Mouse (Mus musculus): ENCODE data around the gene Pdzd8.

Pdzd8 gene

DNA sequence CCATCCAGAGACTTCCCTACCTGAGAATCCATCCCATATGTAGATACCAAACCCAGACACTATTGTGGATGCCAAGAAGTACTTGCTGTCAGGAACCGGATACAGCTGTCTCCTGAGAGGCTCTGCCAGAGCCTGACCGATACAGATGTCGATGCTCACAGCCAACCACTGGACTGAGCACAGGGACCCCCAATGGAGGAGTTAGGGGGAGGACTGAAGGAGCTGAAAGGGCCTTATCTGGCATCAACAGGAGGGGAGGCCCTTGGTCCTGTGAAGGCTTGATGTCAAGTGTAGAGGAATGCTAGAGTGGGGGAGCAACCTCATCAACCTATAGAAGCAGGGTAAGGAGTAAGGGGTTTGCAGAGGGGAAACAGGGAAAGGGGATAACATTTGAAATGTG lies 7.2 kb upstream of the Pdzd8 start:
- no peak for DNase-seq

DNA sequence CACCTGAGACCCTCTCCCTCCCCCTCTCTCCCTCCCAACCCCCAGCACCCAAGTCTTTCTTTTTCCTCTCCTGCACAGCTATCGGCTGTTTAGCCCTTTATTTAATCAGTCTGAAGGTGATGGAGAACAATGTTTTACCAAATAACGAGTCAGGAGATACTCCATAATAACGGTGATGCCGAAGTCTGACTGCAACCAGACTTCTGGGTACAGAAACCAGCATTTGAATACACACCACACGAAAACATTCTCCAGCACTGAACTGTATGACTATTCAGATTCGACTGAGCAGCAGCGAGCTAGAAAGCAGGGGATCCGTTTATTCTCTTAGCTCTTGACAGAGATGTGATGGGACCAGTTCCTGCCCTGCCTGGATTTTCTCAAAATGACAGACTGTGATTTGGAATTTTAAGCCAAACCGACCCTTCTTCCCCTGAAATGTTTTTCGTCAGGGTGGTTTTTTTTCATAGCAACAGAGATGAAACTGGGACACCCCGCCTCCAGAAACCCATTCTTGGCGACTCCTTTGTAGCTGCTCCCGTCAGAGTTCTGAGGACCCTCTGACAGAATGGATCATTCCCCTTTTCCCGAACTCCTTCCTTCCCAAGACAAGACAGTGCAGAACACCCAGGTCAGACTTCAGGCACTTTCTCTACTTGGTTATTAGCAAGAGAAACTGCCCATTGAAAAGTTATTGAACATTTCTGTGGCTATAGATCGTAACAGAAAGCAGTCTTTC lies 5.7 kb upstream of the Pdzd8 start:
- no peak for DNase-seq

DNA sequence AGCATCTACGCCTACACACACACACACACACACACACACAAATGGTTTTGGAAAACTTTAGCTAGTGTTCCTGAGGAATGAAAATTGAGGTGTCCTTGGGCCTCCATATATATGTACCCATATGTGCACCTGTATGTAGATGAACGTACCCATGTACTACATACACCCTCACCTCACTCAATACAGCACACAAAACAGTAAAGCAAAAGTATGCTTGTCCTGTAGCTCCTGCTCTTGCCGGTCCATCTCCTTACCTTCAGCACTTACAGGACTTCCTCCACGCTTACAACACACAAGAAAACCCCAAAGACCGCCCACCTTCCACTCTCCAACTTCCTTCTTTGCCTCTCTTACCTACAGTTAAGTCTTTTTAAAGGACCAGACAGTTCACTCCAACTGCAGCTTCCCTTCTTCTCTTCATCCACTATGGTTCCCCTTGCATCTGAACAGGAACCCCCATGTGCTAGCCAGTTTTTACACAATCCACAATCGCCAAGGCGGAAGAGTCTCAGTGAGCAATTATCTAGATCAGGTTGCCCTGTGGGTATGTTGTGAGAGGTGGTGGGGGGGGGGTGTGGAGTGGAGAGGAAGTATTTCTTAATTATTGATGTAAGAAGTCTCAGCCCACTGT lies 4.8 kb upstream of the Pdzd8 start:
- no peak for DNase-seq

DNA sequence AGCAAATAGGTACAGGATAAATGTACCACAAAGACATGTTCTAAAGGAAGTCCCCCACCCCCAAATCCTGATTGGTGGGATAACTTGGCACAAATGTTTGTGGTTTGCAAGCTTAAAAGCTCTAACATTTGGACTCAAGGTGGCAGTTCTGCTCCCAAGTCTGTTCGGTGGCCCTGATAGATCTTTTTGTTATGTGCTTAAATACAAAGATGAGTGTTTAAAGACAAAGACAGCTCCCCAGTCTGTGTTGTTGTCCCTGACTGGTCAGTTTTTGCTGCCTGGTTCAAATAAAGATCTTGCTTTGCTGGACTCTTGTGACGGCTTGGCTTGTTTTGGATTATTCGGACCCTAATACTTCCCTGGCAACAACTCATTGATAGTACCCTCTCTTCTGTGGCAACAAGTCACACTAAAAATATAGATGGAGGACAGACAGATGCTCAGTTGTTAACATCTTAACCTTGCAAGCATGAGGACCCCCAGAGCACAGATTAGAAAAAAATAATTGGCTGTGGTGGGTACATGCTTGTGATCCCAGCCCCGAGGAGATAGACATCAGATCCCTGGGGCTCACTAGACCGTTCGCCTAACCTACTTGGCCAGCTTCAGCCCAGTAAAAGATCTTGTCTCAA lies 3.9 kb upstream of the Pdzd8 start:
- DNase-seq, result no peak

DNA sequence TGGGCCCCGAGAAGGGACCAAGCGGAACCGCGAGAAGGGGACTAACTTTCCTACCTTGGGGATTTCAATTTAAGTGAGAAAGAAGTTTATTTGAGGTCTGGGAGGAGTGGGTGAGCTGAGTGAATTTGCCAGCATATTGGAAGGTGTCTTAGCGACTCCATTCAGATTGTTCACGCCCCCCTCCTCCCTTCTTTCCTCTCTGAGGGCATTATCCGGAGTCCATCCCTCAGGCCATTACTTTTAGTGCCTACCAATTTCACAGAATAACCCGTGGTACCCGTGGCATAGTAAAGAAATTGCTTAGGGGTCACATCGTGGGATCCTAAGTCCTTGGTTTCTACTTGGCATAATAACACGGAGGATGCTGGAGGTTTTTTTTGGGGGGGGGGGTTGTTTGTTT lies 745 bp upstream of the Pdzd8 start:
- DNase-seq, result no peak

DNA sequence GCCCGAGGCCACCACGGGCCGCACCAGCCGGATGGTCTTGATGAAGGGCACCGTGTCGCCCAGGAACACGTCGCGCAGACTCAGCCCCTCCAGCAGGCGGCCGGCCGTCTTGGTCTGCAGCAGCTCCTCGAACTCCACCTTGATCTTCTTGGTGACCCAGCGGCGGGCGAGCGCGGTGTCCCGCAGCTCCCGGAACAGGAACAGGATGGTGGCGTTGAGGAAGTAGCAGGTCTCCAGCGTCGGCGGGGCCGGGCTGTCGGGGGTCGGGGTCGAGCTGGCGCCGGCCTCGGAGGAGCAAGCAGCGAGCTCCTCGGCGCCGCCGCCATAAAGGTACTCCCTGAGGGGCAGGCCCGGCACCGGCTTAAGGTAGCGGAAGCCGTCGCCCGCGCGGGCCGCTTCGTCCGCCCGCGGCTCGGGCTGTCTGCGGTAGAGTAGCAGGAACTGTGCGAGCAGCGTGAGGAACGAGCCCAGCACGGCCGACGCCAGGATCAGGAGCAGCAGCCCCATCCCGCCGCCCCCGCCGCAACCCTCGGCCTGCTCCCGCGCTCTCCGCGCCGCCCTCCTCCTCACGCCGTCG lies 411 bp downstream of the Pdzd8 start:
- DNase-seq, result peak; percentile 27 to 40

DNA sequence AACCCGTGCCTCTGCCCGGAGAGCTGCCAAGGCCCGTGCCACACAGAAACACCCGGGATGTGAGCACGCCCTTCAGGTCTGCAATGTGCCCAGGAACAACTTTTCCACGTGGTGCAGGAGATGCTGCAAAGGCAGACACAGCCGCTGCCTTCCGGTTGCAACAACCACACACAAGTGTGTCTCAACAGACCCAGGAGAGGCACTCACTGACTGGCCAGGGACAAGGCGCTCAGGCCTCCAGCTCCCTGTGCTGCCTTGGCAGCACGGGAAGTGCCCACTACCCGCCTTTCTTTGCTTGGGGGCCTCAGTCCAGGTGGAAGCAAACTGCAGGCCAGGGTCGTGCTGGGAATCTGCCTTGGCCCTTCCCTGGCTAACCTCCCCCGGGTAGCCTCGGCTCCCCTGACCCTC lies 1.3 kb downstream of the Pdzd8 start:
- DNase-seq, result peak in 1 of 2 experiments; percentile 17

DNA sequence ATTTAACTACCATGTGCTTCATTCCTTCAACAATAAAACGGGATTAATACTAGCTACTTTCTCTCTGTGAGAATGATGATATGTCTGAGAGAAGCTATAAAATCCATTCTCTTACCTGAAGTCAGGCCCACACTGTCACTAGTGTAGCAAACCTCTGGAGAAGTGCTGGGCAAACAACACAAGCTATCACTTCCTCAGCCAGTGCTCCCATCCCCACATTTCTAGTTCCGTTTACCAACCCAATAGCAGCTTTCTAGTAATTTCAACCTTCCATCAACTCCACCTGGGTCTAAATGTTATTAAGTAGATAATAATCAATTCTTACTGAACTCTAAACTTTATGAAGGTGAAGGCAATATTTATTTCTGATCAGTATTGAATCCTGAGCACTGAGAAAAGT lies 2.6 kb downstream of the Pdzd8 start:
- DNase-seq, result no peak

DNA sequence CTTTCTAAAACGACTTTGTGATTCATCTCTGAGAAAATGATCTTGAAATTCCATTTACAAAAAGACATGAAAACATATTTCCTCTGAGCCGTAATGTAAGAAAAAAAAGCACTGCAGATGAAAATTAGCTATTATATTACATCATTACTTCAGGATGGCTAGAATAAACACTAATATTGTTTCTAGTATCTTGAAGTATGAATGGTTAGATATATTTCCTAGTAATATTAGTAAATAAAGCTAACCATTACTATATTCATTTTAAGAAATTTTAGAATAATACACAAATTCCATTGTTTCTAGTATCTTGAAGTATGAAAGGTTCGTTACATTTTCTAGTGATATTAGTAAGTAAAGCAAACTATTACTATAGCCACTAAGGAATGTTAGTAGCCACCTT lies 5.7 kb downstream of the Pdzd8 start:
- DNase-seq, result no peak

DNA sequence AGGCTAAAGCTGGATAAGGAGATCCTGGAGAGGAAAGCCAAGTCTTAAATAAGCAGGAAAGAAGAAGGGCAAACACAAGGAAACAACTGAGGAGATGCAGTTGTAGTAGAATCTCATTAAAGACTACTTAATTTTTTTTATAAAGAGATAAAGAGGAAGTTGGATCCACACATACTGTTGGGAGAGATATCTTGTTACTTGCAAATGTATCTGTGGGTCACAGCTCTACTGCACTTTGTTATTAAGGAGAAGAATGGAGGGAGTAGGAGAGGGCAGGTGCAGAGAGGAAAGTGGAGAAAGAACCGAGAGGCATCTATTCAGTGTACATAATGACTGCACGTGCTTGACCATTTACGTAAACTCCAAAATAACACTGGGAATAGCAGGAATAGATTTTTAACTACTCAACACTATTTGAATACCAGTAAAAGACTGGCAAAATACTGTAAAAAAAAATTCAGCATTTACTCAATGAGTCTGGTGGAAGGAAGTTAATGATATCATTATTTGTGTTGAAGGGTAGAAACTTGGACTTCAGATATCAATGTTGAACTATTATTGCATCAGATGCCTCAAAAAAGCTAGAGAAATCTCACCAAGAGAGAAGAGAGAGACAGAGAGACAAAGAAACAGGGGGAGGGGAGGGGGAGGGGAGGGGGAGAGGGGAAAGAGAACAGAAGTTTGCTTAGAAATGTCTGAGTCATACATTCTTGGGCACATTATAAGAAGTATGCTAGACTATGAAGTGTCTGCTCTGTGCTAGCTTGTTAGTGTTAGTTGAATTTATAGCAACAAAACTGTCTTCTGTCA lies 7.5 kb downstream of the Pdzd8 start:
- no peak for DNase-seq

DNA sequence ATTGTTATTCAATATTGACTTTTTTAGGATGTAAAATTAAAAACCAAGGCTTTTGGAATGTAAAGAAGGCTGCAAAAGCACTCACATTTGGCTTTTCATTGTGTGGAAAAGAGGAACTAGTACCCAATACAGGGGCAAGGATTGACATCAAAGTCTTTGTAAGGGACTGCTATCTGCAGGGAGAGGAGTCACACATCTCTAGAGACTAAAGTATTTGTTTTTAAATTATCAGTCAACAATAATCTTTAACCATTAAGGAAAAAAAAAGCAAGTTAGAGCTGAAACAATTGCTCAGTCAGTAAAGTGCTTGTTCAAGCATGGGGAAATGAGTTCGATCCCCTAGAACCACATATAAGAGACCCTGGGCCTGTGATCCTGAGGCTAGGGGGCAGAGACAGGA lies 8.9 kb downstream of the Pdzd8 start:
- no peak for DNase-seq

DNA sequence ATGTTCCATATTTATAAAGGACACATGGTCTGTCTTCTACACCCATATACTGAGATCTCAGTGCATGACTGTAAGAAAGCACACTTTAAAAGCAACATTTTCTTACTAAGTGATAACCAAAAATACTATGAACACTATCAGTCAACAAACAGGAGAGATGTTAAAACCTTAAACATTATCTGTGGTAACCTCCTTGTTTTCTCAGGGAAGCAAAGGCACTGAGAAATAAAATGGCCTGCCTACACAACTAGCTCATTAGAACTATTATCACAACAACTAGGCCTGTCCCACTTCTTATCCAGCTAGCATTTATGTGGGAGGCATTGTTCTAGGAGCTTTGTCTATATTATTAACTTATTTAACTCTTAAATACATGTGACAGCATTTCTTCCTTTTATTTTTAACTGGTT lies 14.8 kb downstream of the Pdzd8 start:
- DNase-seq, result no peak

DNA sequence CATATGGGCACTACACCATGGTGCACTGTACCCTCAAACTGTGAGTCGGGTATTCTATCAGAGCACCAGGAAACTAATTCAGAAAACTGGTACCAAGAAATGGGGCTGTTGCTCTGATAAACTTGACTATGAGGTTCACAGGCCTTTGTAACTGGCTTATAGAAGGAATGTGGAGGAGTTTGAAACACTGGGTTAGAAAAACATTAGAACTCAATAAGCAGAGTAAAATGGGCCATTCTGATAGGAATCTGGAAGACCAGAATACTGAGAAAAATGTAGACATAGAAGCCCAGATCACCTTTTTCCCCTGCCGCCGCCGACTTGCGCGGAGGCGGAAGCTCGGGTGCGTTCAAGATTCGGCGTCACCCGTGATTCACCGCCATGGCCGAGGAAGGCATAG lies 23.6 kb downstream of the Pdzd8 start, which contains the start of gene Rps12-ps3:
Gene Rps12-ps3 (plus strand): TSS at position 301 of the 400 bp plus-strand sequence.
- no peak for DNase-seq

DNA sequence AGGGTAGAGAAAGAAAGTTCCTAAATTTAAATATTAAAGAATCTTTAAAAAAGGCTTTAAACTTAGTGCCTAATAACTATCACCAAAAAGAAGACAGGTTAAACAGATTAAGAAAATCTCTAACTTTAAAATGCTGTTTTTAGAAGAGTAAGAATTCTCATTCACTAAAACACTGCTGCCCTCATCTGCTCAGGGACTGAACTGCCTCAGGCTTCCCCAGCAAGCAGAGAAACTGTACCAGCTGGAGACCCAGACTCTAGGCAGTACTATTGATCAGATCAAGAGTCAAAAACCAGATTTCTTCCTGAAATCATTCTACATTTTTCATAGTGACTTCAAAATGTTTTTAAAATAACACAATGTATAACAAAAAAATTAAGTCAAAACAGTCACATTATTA lies 29.0 kb downstream of the Pdzd8 start:
- no peak for DNase-seq

DNA sequence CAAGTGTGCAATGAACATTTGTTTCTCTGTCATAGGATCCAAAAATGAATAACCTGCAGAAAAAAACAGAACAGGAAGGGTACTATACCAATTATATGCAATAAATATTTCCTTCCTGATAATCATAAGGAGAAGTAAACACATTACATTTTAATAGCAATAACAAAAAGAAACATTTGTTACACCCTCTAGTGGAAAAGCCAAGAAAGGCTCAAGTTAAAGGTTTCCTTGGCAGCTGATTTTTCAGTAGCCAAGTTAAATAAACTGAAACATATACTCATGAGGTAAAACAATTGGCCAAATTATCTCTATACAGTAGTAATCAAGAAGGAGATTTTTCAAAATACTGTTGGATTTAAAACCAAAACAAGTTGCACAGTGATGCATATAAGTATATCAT lies 30.3 kb downstream of the Pdzd8 start:
- no peak for DNase-seq

DNA sequence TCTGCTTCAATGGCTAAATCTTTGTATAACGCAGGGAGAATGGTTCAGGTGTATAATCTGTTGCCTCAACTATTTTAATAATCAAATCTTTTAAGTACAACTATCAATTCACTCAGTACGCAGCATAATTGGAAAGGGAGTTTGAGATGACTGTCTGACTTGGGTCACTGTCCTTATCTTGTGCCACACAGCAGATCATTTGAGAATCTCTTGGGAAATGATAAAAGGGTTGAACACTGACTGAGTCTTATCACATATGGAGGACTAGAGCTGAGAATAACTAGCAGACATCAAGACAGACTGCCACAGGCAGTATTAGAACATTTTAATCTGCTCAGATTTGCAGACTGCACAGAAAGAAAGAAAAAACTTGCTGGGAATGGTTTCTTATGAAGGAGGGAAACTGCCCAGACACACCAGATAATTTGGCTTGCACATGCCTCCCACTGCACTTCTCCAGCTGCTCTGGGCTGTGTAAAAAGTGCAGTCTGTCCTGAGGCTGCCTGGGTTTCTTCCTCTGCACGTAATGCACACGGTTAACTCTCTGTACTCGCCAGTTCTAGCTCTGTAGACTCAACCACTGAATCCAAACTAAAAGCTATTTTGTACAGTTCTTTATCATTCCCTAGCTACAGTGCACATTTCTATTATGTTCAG lies 53.3 kb downstream of the Pdzd8 start:
- no peak for DNase-seq

DNA sequence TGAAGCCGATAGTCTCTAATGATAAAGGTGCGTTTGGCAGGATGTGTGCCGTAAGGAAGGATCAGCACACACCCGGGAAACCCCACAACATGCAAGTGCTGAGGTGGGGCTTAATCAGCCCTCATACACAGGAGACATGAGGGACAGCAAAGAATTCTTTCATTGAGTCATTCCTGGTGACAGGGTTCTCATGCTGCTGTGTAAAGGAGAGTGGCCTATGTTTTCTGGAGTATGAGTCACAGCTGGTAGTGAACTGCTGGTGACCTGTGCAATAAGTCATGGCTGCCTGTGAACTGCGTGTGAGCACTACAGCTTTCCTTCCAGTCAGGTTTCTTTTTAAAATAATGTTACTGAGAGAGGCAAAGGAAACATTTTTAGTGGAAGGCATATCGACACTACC lies 55.8 kb downstream of the Pdzd8 start:
- no peak for DNase-seq

DNA sequence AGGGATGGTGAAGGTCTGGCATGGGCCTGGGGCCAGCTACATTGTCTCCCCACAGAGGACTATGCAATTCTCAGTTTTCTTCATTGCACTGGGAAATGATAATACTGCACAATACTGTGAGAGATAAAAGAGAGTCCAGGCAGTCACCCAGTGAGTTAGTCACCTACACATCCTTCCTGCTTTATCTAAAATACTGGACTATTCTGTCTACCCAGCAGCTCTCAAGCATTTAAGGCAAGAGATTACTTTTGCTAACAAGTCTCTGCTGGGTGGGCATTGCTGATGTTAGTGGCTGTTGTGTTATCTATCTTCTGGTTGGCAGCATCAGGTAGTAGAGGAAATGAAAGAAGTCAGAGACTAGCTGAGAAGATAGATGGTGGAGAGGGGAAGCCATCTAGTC lies 56.5 kb downstream of the Pdzd8 start:
- DNase-seq, result no peak

DNA sequence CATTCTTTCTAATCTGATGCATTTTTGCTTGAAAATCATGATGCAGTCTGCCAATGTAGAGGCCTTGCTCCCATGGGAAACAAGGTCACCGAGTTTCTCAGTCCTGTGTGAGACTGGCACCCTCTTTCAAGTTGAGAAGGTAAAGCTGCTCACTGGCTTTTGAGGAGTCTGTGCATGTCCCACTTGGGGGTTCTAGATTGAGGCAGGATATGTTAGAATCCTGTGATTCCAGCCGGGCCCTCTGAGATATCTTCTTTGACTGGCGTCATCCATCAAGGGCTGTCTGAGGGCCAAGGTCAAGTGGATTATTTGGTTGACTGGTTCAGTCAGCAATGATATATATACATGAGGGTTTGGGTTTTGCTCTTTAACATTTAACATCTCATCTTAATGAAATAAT lies 63.6 kb downstream of the Pdzd8 start:
- DNase-seq, result no peak

DNA sequence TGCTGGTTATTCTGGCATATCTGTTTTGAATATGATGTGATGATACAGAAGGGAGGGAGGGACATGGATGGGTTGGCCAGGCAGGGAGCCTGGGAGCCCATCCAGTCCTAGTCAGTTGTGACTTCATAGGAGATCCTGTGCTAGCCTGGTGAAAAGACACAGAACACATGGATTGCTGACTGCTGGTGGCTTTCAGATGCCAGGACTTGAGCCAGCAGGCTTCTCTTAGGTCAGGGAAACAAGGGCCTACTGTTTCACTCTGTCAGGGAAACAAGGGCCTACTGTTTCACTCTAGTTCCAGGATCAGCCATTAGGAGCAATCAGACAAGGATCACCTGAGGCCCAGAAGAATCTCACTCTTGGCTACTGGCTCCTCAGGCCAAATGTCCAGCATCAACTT lies 64.7 kb downstream of the Pdzd8 start:
- no peak for DNase-seq

DNA sequence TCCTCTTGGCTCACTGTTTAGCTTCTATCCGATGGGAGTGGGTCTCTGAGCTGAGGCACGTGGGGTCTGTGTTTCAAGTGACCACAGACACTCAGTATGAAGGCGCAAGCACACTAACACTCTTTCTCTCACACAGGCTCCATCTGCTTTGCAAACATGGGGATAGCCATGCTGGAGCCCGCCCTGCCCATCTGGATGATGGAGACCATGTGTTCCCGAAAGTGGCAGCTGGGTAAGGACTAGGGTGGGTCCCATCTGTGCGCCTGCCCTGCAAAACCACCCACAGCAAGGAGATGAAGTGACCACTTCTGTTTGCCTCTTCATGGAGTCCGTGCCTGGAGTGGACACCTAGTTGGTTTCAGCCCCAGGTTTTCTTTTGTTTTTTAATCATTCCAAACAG lies 69.2 kb downstream of the Pdzd8 start:
- DNase-seq, result no peak

DNA sequence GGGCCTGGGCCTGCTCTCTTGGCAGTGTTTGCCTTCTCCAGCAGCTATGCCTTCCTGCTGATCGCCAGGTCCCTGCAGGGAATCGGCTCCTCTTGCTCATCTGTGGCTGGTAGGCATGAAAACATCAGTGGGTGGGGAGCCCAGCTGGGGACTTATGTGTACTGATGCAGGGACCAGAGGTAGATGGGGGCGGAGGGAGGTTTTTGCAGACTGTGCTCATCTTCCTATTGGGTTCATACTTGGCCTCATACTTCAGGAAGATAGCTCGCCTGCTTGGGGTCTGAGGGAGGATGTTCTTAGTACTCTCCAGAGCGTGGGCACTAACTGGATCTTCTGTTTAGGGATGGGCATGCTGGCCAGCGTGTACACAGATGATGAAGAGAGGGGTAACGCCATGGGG lies 72.4 kb downstream of the Pdzd8 start:
- DNase-seq, result no peak

All from kidney, adult 8-10 months (tissue).